Mouse (Mus musculus) liver, embryonic 14.5 days (tissue): Measurements from ENCODE around the gene Taf5.
A peak's percentile ranks its signal among the peaks of the same experiment; 100 is the strongest.

Experiments used
- CTCF ChIP-seq: IDR thresholded peaks from 2 replicates; pipeline ENCODE4 v1.5.1; 2016; ENCODE audit warnings: antibody characterized with exemption, low read depth, control low read depth
- EP300 ChIP-seq: IDR thresholded peaks from 2 replicates; pipeline ENCODE4 v1.6.1; 2016; ENCODE audit warnings: antibody characterized with exemption, low read depth

- peak; percentile 76 for TF ChIP-seq CTCF
- TF ChIP-seq EP300: no peak
Observed at GRCm38 (mm10) chr19:47122802-47123201, 55.3 kb downstream of the Taf5 start.
